Mouse (Mus musculus) C2C12 (cell line): ENCODE data around the gene Tcp10a.

ENCODE experiments used
- CEBPB ChIP-seq: IDR thresholded peaks from one replicate; pipeline ENCODE4 v1.6.1; 2011; ENCODE audit warnings: low read depth, mild to moderate bottlenecking, control low read depth, moderate library complexity
- CTCF ChIP-seq: IDR thresholded peaks from one replicate; pipeline ENCODE4 v1.5.1; 2011; ENCODE audit not compliant: control insufficient read depth, insufficient read depth, insufficient read length
- MAX ChIP-seq: IDR thresholded peaks from one replicate; pipeline ENCODE4 v1.6.1; 2011; ENCODE audit warnings: mild to moderate bottlenecking, control low read depth

- TF ChIP-seq CTCF (no peak), CEBPB (no peak), MAX (no peak)
Observed at GRCm38 (mm10) chr17:7285292-7285691, 39.2 kb upstream of the Tcp10a start.
